Mouse (Mus musculus): ENCODE data around the gene Txndc12.

GRCm38 (mm10) chr4:108878963-108879822, 44.8 kb downstream of the Txndc12 start, which contains the start of gene Rab3b:
- no peak for TF ChIP-seq GATA1 (IDR thresholded peaks at IDR 0.05; ENCODE audit: borderline replicate concordance, low read length)
- TF ChIP-seq CTCF (IDR thresholded peaks at IDR 0.05; ENCODE audit: low read depth, low read length), result no peak
- TF ChIP-seq GATA2 (IDR thresholded peaks at IDR 0.05; ENCODE audit: borderline replicate concordance, low read depth, low read length), result no peak

All from G1E (cell line).